Mouse (Mus musculus) heart, postnatal 0 days (tissue): ENCODE measurements around the gene Hadh.

Experiments
- CTCF ChIP-seq: IDR thresholded peaks from 2 replicates; pipeline ENCODE4 v1.5.1; 2016; ENCODE audit warnings: antibody characterized with exemption, control low read depth, low read depth
- EP300 ChIP-seq: IDR thresholded peaks from 2 replicates; pipeline ENCODE4 v1.6.1; 2016; ENCODE audit warnings: antibody characterized with exemption, low read depth

DNA sequence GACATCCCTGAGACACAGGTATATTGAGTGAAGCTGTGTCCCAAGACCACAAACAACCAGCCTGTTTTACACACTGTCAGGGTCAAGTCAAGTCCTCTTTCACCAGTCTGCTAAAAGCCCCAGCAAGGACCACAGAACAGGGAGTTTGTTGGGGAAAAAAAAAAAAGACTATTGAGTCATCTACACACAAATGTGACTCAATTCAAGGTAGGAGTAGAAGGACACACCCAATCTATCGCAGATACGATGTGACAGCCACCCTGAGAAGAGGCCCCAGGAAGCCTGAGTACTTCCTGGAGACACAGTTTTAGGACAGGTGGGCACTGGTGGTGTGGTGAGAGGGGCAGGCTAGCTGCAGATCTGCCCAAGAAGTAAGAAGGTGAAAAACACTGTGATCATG is 21.6 kb downstream of the Hadh start:
- no peak for TF ChIP-seq CTCF
- no peak for TF ChIP-seq EP300
